Mouse (Mus musculus) spleen, adult 2 months (tissue): ENCODE data around the gene Adgrl3. TPM values are rescaled to one million over a fixed set of nuclear protein-coding genes. Genes with fewer than 3 reads are reported as not detected.

Source experiments
- DNase-seq, 2 experiments: peaks; one replicate each; pipeline versions ENCODE4 v3.0.0 to v3.0.0-alpha.2; 2012 to 2021; ENCODE audit warnings: low spot score in 2 of 2, low read depth in 1 of 2
- H3K27ac ChIP-seq: fragments of 200-500 bp; 2 replicates; pipeline ENCODE4 v1.5.1; 2012; ENCODE audit warnings: low read length, inconsistent platforms; ENCODE audit not compliant: insufficient read depth
- H3K27me3 ChIP-seq: fragments of 200-500 bp; 2 replicates; pipeline ENCODE4 v1.6.1; 2012; ENCODE audit warnings: mild to moderate bottlenecking, moderate library complexity, low read length, inconsistent platforms; ENCODE audit not compliant: control insufficient read depth, insufficient read depth
- H3K36me3 ChIP-seq: fragments of 200-500 bp; 2 replicates; pipeline ENCODE4 v1.6.1; 2012; ENCODE audit warnings: mild to moderate bottlenecking, low read length, inconsistent platforms; ENCODE audit not compliant: control insufficient read depth, insufficient read depth
- H3K4me1 ChIP-seq: fragments of 200-500 bp; 2 replicates; pipeline ENCODE4 v1.6.1; 2011; ENCODE audit warnings: inconsistent platforms; ENCODE audit not compliant: control insufficient read depth, insufficient read depth, insufficient read length
- H3K4me3 ChIP-seq: fragments of 200-500 bp; 2 replicates; pipeline ENCODE4 v1.5.1; 2011; ENCODE audit warnings: mild to moderate bottlenecking, inconsistent platforms; ENCODE audit not compliant: insufficient read depth, insufficient read length; ENCODE audit errors: extremely low read depth
- CTCF ChIP-seq: fragments of 200-500 bp; IDR thresholded peaks from 2 replicates; pipeline ENCODE4 v1.5.1; 2011; ENCODE audit warnings: mild to moderate bottlenecking, inconsistent platforms; ENCODE audit not compliant: insufficient read depth, insufficient read length, insufficient replicate concordance; ENCODE audit errors: extremely low read depth
- POLR2A ChIP-seq: fragments of 200-500 bp; IDR thresholded peaks from 2 replicates; pipeline ENCODE4 v1.6.1; 2011; ENCODE audit warnings: low read depth, low read length, inconsistent platforms
- WGBS: fragments of 180-500 bp; shearing (Covaris S2); methylation state at CpG from one replicate; pipeline ENCODE4 v1.1.7; 2018; 5-methylcytosine and 5-hydroxymethylcytosine counted together
- polyA plus RNA-seq: library from polyadenylated mRNA; depleted of rRNA; stranded (reverse); fragments of >200 nt; gene quantifications from 2 replicates; pipeline ENCODE4 v1.2.3, GENCODE M21; 2012

The Adgrl3 gene
- polyA plus RNA-seq, 1 experiment = 2.5 TPM

DNA sequence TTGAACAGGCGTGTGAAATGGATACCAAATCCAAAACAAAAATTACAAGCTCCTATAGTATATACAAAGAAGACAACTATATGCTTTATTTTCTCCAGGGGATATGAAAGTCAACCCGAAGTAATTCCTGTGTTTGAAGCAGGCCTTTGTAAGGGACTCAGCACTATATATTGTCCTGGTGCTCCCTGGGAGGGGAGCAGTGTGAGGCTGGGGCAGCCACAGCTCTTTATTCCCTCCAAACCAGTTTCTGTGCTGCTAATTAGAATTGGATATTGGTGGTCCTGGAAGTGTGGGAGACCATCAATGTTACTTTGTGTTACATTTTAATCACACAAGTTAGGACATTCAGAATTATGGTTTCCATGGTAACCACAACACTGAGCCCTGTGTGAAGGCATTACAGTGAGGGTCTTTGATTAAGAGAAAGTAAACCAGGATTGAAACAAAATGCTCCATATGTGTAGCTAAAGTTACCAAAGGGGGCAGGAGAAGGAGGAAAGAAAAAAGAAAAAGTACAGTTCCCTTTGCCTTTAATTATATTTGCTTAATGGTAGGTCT, 198.6 kb downstream of the Adgrl3 start:
- 82% methylated on average over 2 of the region's 2 CpGs for WGBS
- Histone ChIP-seq H3K4me3 (no peak overlapping the region), H3K36me3 (no peaks in the 10 kb centered on the region), H3K4me1 (no peaks in the 10 kb centered on the region), H3K27ac (no peak overlapping the region), H3K27me3 (no peaks in the 10 kb centered on the region)
- TF ChIP-seq CTCF = no peak
- no peak for DNase-seq

DNA sequence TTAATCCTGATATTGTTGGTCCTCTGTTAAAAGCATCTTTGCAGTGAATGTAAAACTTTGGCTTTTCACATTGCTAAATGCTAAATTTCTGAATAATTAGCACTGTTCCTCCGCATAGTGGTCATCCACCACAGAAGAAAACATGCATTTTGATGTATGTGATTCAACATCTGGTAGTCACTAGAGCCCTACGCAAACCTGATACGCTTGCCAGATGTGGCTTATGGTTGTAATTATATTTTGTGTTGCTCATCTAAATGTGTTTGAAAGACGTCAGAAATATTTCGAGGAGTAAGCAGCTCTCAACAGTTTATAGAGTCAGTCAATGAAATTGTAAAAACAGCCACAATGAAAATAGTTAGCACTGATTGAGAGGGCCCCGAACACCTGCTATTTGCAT, 204.5 kb downstream of the Adgrl3 start:
- Histone ChIP-seq H3K27ac (no peak overlapping the region), H3K27me3 (no peaks in the 10 kb centered on the region), H3K4me3 (no peak overlapping the region), H3K4me1 (no peaks in the 10 kb centered on the region), H3K36me3 (no peaks in the 10 kb centered on the region)
- TF ChIP-seq POLR2A (no peak), CTCF (no peak)
- no peak for DNase-seq
- 92% methylated on average over 6 of the region's 6 CpGs for WGBS

DNA sequence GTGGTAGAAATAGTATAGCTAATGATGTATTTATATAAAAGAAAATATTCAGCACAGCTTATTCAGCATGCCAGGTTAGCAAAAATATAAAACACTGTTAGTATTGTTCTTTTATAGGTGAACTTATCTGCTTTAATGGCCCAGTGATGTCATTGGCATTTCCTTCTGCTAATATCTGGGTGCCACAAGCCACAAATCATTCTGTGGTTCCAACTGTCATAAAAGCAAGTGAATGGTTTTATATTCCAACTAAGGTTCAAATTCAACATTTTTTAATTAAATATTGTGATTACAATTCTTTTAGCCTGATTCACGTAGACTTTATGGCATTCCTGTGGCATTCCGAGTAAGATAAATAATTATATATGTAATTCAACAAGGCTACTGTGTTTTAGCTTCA, 205.5 kb downstream of the Adgrl3 start:
- no peaks in the 10 kb centered on the region for H3K4me1 ChIP-seq
- no peak overlapping the region for H3K4me3 ChIP-seq
- no peaks in the 10 kb centered on the region for H3K36me3 ChIP-seq
- TF ChIP-seq CTCF (no peak), POLR2A (no peak)
- 88% methylated on average over 2 of the region's 2 CpGs for WGBS
- H3K27ac ChIP-seq = no peak overlapping the region
- H3K27me3 ChIP-seq = no peaks in the 10 kb centered on the region
- no peak for DNase-seq

DNA sequence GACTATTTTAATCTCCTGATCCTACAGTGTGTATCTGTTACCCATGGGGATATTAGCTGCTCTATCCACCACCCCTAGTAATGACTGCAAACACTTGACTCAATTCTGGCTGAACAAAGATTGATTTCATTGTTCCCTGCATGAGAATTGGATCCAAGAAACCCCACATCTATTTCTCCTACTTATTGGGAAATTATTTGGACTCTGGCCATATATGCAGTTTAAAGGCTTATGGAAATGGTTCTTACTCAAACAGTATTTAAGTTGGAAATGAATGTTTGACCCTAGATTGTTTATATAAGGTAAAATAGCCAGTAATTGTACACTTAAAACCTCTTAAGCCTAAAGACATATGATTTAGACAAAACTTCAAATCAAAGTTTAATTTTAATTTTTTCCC, 207.3 kb downstream of the Adgrl3 start:
- DNase-seq = no peak
- Histone ChIP-seq H3K27me3 (no peaks in the 10 kb centered on the region), H3K4me1 (no peaks in the 10 kb centered on the region), H3K4me3 (no peak overlapping the region), H3K27ac (no peak overlapping the region), H3K36me3 (no peaks in the 10 kb centered on the region)
- no peak for TF ChIP-seq CTCF
- no peak for TF ChIP-seq POLR2A

DNA sequence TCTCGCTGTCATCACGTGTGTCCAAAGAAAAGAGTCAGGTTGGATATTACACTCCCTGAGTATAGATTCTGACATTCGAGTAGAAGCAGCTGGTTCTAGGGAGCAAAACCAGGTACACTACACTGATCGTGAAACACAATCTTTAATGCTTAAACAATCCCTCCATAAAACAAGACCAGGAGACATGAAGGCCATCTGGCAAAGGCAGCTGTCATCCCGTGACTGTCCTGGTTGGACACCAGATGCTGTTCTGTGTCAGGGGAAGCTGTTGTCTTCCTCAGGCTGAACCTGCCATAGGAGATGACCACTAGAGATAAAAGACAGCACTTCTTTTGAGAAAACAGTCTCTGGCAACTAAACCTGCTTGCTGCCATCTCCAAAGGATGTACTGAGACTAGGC, 228.8 kb downstream of the Adgrl3 start:
- H3K27me3 ChIP-seq = no peaks in the 10 kb centered on the region
- DNase-seq = no peak
- 79% methylated on average over 5 of the region's 5 CpGs for WGBS
- H3K4me1 ChIP-seq = no peaks in the 10 kb centered on the region
- H3K27ac ChIP-seq = no peak overlapping the region
- H3K36me3 ChIP-seq = no peaks in the 10 kb centered on the region
- no peak overlapping the region for H3K4me3 ChIP-seq
- TF ChIP-seq POLR2A (no peak), CTCF (no peak)

DNA sequence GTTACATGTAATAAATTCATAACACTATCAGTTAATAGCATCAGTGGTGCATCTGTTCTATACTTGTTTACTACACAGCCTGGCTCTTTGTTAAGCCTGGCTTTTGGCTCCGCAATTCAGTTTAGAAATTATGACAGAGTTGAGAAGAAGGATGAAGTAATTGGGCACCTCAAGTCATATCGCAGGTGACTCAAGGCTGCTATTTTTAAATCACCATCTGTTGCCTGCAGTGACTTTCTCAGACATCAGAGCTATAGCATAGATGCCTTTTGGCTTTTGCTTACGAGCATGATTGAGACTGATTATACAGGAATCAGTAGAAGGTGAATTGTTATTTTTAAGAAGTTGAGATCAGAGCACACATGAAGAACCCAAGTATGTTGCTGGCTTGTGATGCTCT, 236.2 kb downstream of the Adgrl3 start:
- no peak overlapping the region for H3K27ac ChIP-seq
- H3K36me3 ChIP-seq = no peaks in the 10 kb centered on the region
- 92% methylated on average over 3 of the region's 3 CpGs for WGBS
- DNase-seq = no peak
- no peak overlapping the region for H3K4me3 ChIP-seq
- H3K4me1 ChIP-seq = no peaks in the 10 kb centered on the region
- TF ChIP-seq POLR2A = no peak
- TF ChIP-seq CTCF = no peak
- no peaks in the 10 kb centered on the region for H3K27me3 ChIP-seq

DNA sequence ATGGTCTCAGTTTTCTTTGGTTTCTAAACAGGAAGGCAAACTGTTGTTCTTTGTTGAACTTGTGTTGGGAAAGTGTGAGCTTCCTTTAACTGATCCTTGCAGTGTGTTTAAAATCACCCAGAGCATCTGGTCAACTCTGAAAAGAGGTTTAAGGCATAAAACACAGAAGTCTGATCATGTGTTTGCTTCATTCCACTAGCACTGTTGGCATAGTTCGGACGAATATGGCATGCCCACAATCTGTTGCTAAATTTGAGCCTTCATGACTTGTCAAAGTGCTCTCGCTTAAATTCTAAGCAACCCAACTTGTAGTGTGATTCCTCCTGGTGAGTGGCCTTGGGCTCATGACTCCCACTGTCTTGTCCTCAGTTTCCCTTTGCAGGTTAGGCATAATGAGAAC, 249.8 kb downstream of the Adgrl3 start:
- 87% methylated on average over 3 of the region's 3 CpGs for WGBS
- no peak for TF ChIP-seq POLR2A
- TF ChIP-seq CTCF = no peak
- no peak for DNase-seq
- Histone ChIP-seq H3K36me3 (no peaks in the 10 kb centered on the region), H3K27ac (no peak overlapping the region), H3K4me1 (no peaks in the 10 kb centered on the region), H3K27me3 (no peaks in the 10 kb centered on the region), H3K4me3 (no peak overlapping the region)
